Mouse (Mus musculus): ENCODE measurements at regions not wholly inside any gene's neighbourhood (a gene's known extent, or its start where the extent isn't known, plus 50 kb on each side); places are given as distances from the start of the nearest gene placed in this dataset.

DNA sequence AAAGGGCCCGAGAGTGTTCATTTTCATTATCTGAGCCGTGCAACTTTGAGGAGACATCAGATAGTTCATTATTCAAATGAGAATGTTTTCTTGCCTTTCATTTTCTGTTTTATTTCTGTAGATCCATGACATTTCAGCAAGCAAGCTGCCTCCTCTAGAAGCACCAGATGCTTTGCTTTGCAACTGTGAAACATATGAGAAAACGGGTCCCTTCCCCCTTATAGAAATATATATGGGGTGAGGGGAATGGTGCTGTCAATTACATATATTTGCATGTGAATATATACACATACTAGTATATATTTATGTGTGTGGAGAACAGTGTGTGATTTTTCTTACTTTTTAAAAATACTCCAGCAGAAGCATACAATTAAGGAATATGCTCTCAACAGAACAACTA lies 235.8 kb upstream of the Xrcc4 start:
- DNase-seq (ENCODE audit: low spot score in 2 of 2), result peak; percentile 20 to 63
- intact Hi-C loops (cut with DNase I), result no loop called here

DNA sequence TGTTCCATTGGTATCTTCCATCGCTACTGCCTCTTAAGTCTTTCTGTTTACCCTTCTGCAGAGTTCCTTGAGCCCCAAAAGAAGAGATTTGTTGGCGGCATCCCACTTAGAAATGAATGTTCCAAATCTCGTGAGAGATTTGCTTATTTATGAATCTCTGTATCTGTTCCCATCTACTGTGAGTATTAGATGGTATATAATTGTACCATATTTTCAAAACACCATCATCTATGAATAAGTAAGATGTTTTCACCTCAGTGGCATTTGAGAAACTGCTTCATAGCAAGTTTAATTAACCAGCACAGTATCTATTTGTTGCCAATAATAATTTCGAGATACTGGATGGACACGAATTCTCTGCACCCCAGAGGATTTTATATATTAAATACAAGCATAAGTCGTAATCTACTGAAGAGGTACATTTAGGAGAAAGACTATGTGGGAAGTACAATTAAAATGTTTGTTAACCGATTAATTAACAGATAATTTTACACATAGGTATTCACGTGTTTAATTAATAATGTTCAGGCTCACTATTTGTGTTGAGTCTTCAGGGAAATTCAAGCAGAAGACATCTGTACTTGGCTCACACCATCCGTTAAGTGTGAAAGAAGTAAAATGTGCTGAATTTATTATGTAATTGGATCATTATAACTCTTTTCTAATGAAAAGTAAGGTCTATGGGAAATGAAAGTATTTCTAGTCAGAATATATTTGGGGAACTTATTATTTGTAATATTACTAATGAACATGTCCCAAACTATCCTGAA lies 224.0 kb upstream of the Xrcc4 start:
- no peak for DNase-seq (ENCODE audit: low spot score in 2 of 2)
- intact Hi-C loops (cut with DNase I), result no loop called here

DNA sequence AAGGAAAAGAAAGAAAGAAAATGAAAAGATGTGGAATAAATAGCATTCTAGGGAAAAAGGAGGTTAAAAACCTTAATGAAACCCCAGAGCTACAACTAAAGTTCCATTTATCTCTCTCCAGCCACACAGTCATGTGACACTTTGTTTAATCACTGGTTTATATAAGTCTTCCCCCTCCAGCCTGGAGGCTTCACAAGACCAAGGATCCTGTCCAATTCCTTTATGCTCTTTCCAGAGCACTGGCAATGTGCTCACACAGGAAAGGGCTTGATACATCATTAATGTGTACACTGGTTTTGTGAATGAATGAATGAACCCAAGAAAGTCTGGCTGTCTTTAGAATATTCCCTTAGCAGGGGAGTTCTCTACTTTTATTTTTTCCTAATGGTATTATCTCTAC lies 221.1 kb upstream of the Xrcc4 start:
- intact Hi-C loops (cut with DNase I), result no loop called here
- no peak for DNase-seq (ENCODE audit: low spot score in 2 of 2)

- no peak for DNase-seq (ENCODE audit: low spot score in 2 of 2)
- intact Hi-C loops (cut with DNase I), result no loop called here
These were observed 211.1 kb upstream of the Xrcc4 start for GRCm38 (mm10) chr13:90300481-90300880.

DNA sequence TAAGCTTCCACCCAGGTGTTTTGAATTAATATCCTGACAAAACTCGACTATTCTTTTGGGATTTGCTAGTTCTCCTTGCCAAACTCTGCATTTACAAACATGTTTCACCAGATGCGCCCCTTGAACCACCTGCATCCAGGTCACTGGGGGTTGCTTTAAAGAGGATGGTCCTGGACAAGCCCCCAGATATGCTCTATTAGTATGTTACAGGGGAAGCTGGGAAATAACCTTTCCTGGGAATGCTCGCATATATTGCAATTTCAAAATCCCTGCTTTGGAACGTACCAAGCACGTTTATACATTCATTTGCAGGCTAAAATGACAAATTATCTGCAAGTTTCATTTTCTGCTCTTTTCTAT lies 205.2 kb upstream of the Xrcc4 start:
- no peak for DNase-seq (ENCODE audit: low spot score in 2 of 2)
- intact Hi-C loops (cut with DNase I), result no loop called here

GRCm38 (mm10) chr13:90293697-90294647 lies 204.6 kb upstream of the Xrcc4 start:
- DNase-seq (ENCODE audit: low spot score in 2 of 2), result no peak
- intact Hi-C loops (cut with DNase I), result no loop called here

DNA sequence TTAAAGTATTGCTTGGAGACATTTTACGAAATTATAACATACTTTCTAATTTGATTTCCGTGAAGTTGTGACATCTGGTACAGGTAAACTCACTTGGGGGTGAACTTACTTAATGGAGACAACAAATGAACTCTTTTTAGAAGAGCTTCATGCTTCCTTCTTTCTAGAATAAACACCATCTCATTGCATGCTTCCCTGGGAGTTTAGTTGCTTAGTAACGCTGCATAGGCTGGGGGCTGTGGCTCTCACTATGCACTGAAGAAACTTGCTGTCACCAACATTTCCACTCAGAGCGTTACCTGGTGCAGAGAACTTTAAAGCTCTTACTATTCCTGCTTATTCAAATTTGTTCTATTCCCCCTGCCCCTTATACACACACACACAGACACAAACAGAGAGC lies 203.5 kb upstream of the Xrcc4 start:
- DNase-seq (ENCODE audit: low spot score in 2 of 2), result peak; percentile 8 to 28
- intact Hi-C loops (cut with DNase I), result no loop called here

DNA sequence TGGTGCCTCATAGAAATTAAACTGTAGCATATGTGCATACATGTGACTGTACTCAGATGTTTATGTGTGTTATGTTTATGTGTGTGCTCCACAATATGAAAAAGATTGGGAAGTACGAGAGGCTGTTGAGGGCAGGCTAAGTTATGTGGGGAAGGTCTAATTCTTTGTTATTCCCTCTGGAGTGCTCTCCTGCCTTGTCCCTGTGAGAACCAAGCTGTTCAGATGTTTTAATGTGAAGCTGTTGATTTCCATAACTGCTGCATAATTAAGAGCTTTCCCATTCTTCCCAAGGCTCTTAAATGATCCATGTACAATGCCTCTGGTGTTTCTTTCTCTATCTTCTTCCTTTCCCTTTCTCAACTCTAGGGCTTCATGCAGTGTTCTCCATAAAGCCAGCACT lies 202.7 kb upstream of the Xrcc4 start:
- intact Hi-C loops (cut with DNase I), result no loop called here

GRCm38 (mm10) chr13:90280976-90281375 lies 191.6 kb upstream of the Xrcc4 start:
- DNase-seq (ENCODE audit: low spot score in 2 of 2), result no peak
- intact Hi-C loops (cut with DNase I), result no loop called here

More for the DNA sequence above, 202.7 kb upstream of the Xrcc4 start:
- no peak for DNase-seq (ENCODE audit: low spot score in 2 of 2)

DNA sequence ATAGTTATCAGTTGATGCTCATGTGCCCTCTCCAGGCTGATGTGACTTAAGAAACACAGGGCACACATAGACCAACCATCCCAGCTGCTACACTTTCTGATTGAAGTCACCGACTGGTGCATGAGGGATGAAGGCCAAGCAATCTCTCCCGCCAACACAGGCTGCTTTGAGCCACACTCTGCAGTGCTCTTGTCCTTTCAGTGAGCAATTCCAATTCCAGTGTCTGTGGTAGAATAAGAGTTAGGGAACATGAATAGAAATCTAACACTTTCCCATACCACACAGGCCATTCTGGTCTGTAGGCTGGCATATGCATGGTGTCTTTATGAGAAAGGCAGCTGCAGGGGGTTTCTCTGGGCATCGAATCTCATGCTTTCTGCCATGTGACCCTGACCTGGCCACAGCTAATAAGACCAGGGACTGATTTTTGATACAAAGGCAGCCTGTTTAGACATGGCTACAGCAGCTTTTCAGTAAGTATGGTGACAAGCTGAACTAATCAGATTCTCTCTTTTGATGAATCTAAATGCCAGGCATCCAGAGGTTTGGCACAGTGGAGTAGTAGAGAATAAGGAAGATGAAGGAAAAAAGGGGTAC lies 190.5 kb upstream of the Xrcc4 start:
- peak; percentile 6 to 27 for DNase-seq (ENCODE audit: low spot score in 2 of 2)
- intact Hi-C loops (cut with DNase I), result no loop called here

GRCm38 (mm10) chr13:90279355-90279754 lies 189.9 kb upstream of the Xrcc4 start:
- peak; percentile 3 to 6 for DNase-seq (ENCODE audit: low spot score in 2 of 2)
- intact Hi-C loops (cut with DNase I), result no loop called here

DNA sequence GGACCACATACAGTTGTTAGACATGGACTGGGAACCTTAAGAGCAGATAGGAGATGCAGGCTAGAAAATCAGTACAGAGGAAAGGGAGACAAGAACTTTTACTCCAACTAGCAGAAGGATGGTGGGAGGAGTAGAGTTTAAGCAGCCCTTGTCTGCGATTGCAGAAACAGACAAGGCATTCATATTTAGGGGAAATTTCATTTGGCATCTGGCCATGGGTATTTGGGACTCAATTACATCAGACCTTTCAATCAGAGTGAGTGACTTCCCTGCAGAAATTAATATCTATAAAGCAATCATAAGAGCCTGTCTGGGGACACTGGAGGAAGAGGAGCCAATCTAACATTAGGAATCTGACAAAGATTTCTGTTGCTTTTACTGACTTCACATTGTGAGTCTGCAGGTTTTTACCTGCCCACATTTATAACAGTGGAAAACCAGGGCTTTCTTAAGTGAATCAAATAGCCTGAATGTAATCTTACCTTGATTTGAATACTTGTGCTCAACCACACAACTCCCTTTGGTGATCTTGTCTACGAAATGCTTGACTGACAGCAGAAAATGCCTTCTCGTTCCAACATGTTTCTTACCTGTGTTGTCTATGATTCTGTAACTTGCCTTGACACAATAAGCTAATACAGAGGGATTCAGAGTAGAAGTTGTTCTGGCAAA lies 169.8 kb upstream of the Xrcc4 start:
- DNase-seq (ENCODE audit: low spot score in 2 of 2), result peak in 1 of 2 experiments; percentile 4
- intact Hi-C loops (cut with DNase I), result no loop called here

- intact Hi-C loops (cut with DNase I), result no loop called here
- DNase-seq (ENCODE audit: low spot score in 2 of 2), result no peak
These were observed 163.6 kb upstream of the Xrcc4 start for GRCm38 (mm10) chr13:90252981-90253380.

DNA sequence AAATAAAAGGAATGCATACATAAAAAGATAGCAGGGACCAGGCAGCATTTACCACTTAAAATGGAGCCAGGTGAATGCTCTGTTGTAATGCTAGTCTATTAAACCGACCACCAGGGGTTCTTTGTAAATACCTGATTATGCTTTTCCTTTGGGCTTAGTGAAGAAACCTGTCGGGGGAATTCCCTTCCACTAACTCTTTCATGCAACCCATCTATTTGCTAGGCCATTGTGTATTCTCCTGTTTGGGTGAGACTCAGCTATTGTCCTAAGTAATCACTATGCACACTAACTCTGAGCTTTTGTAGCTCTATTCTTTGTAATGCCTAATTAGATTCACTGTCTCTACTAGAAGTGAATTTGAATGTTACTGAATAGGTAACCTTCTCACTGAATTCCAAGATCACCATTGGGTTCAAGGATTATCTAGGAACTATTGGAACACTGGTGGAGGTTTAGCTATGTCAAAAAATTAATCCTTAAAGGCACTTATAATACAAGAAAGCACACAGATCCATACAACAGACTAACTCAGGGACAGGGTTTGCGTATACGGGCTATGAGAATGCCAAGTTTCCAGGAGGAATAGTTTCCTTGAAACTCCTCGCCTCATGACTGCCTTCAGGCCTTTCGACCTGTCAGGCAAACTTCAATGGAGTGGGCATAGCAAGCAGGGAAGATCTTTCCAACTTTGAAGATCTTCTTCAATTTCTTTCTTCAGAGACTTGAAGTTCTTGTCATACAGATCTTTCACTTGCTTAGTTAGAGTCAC lies 156.8 kb upstream of the Xrcc4 start:
- DNase-seq (ENCODE audit: low spot score in 2 of 2), result no peak
- intact Hi-C loops (cut with DNase I), result no loop called here

- intact Hi-C loops (cut with DNase I), result no loop called here
- no peak for DNase-seq (ENCODE audit: low spot score in 2 of 2)
These were observed 148.9 kb upstream of the Xrcc4 start for GRCm38 (mm10) chr13:90238331-90238730.

DNA sequence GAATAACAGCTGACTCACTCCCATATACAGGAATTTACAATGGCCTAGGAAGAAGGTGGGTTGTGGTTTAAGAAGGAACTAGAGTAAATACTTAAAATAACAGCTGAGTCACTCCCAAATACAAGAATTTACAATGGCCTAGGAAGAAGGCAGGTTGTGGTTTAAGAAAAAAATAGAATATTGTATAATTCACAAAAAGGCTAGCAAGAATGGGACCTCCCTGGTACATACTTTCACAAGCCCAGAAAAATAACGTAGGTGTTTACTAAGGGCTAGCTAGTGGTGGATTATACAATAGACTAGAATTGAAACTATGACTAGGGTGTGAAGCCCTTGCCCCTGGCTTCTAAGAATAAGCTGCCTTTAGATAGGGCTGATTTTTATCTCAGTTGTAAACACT lies 144.6 kb upstream of the Xrcc4 start:
- DNase-seq (ENCODE audit: low spot score in 2 of 2), result no peak
- intact Hi-C loops (cut with DNase I), result no loop called here

DNA sequence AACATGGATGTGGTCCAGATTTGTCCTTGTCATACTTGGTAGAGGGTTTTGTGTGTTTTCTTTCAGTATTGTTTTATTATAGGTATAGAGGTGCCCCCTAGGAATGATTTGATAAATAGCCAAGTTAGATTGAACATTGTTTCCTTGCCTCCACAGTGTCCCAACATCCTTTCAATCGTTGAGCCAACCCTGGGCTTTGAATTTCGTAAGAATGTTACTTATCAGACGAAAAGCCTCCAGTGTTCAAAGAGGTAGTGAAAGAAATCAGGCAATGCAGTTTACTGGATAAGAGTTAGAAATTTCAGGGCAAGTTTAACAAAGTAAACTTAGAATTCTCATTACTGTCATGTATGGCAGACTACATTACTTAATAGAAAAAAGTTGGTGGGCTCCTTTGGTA lies 144.2 kb upstream of the Xrcc4 start:
- DNase-seq (ENCODE audit: low spot score in 2 of 2), result no peak
- intact Hi-C loops (cut with DNase I), result no loop called here

DNA sequence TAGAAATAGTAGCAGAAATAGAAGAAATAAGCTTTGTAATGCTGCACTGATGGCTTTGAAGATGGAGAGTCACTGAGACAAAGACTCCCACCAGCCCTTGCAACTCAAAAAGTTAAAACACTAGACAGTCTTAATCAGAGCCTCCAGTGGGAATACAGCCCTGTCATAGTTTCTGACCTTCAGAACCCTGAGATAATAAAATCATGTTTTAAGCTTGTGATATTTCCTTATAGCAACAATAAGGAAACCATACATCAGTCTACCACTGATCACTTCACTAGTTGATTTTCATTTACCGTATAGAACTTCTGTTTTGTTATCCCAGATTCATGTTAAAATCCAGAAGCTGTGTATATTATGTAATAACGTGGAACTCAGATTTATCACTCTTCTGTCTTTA lies 139.7 kb upstream of the Xrcc4 start:
- intact Hi-C loops (cut with DNase I), result no loop called here
- no peak for DNase-seq (ENCODE audit: low spot score in 2 of 2)

DNA sequence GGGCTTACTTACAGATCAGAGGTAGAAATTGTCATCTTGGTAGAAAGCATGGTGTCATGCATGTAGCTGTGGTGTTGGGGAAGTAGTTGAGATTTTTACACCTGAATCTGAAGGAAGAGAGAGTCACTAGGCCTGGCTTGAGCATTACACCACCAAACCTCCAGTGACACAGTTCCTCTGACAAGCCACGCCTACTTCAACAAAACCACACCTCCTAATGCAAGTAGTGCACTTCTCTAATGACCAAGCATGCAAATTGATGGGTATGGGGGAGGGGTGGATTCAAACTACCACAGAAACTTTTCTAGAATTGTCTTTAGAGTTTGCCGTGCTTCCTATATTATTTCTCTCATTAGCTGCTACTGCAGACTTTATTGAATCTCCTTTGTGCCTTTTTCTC lies 136.8 kb upstream of the Xrcc4 start:
- no peak for DNase-seq (ENCODE audit: low spot score in 2 of 2)
- intact Hi-C loops (cut with DNase I), result no loop called here

All from left cerebral cortex, postnatal 25 days (tissue).